Mouse (Mus musculus): ENCODE measurements around the gene Asgr1. TPM values are rescaled to one million over a fixed set of nuclear protein-coding genes. Genes with fewer than 3 reads are reported as not detected.

Gene Asgr1
- polyA plus RNA-seq, 1 experiment from 2014 or later, result 0.75 TPM

MicroRNAs encoded within 50 kb of the gene (microRNA counts, 519-probe panel; counts per million panel counts)
- not detected for microRNA mmu-miR-324-3p
- microRNA mmu-miR-324-5p, result 3,781 counts per million, percentile 40 among the panel's probes with 10 or more counts

Small RNAs within 50 kb of the gene (microRNA-seq; reads per million reads assigned to microRNA genes)
- gene Mir324, result 4,920 reads per million, percentile 89 among the genes with 10 or more reads in this experiment

Other genes with a start within 250 kb of the Asgr1 start
- gene Tmem102, start 248.5 kb upstream of the Asgr1 start, polyA plus RNA-seq (2016; fragmentation: Nextera tagmentation; extraction: Ambion mirVana), result 0.76 and 1.3 TPM in 2 replicates
- gene Gm39566, start 238.8 kb upstream of the Asgr1 start, polyA plus RNA-seq (2016; fragmentation: Nextera tagmentation; extraction: Ambion mirVana), result not detected in 2 replicates
- not detected in 2 replicates for gene Spem2, start 235.6 kb upstream of the Asgr1 start, polyA plus RNA-seq (2016; fragmentation: Nextera tagmentation; extraction: Ambion mirVana)
- 0.24 and 0.26 TPM in 2 replicates for gene Spem1, start 231.9 kb upstream of the Asgr1 start, polyA plus RNA-seq (2016; fragmentation: Nextera tagmentation; extraction: Ambion mirVana)
- 13.3 and 14.0 TPM in 2 replicates for gene Nlgn2, start 216.3 kb upstream of the Asgr1 start, polyA plus RNA-seq (2016; fragmentation: Nextera tagmentation; extraction: Ambion mirVana)
- gene Tmem256, start 215.6 kb upstream of the Asgr1 start, polyA plus RNA-seq (2016; fragmentation: Nextera tagmentation; extraction: Ambion mirVana), result 285 and 294 TPM in 2 replicates
- 55.1 and 56.3 TPM in 2 replicates for gene Plscr3, start 207.7 kb upstream of the Asgr1 start, polyA plus RNA-seq (2016; fragmentation: Nextera tagmentation; extraction: Ambion mirVana)
- 0.14 and 0.60 TPM in 2 replicates for gene Tnk1, start 195.4 kb upstream of the Asgr1 start, polyA plus RNA-seq (2016; fragmentation: Nextera tagmentation; extraction: Ambion mirVana)
- not detected in 2 replicates for gene Tmem95, start 176.1 kb upstream of the Asgr1 start, polyA plus RNA-seq (2016; fragmentation: Nextera tagmentation; extraction: Ambion mirVana)
- 1.7 and 2.5 TPM in 2 replicates for gene Kctd11, start 172.7 kb upstream of the Asgr1 start, polyA plus RNA-seq (2016; fragmentation: Nextera tagmentation; extraction: Ambion mirVana)
- 0.47 and 0.83 TPM in 2 replicates for gene Acap1, start 158.5 kb upstream of the Asgr1 start, polyA plus RNA-seq (2016; fragmentation: Nextera tagmentation; extraction: Ambion mirVana)
- 22.4 TPM in 2 replicates for gene 2810408A11Rik, start 153.1 kb upstream of the Asgr1 start, polyA plus RNA-seq (2016; fragmentation: Nextera tagmentation; extraction: Ambion mirVana)
- gene Neurl4, start 153.0 kb upstream of the Asgr1 start, polyA plus RNA-seq (2016; fragmentation: Nextera tagmentation; extraction: Ambion mirVana), result 18.9 and 19.3 TPM in 2 replicates
- gene Gps2, start 140.2 kb upstream of the Asgr1 start, polyA plus RNA-seq (2016; fragmentation: Nextera tagmentation; extraction: Ambion mirVana), result 95.8 and 99.1 TPM in 2 replicates
- gene Eif5a, start 132.1 kb upstream of the Asgr1 start, polyA plus RNA-seq (2016; fragmentation: Nextera tagmentation; extraction: Ambion mirVana), result 1,678 TPM in 2 replicates
- 7.4 and 8.9 TPM in 2 replicates for gene Ybx2, start 118.3 kb upstream of the Asgr1 start, polyA plus RNA-seq (2016; fragmentation: Nextera tagmentation; extraction: Ambion mirVana)
- gene Slc2a4, start 105.9 kb upstream of the Asgr1 start, polyA plus RNA-seq (2016; fragmentation: Nextera tagmentation; extraction: Ambion mirVana), result 13.3 and 15.3 TPM in 2 replicates
- gene Cldn7, start 89.3 kb upstream of the Asgr1 start, polyA plus RNA-seq (2016; fragmentation: Nextera tagmentation; extraction: Ambion mirVana), result 5.7 and 7.0 TPM in 2 replicates
- gene Ctdnep1, start 72.9 kb upstream of the Asgr1 start, polyA plus RNA-seq (2016; fragmentation: Nextera tagmentation; extraction: Ambion mirVana), result 19.9 and 20.7 TPM in 2 replicates
- 129 and 141 TPM in 2 replicates for gene Elp5, start 71.6 kb upstream of the Asgr1 start, polyA plus RNA-seq (2016; fragmentation: Nextera tagmentation; extraction: Ambion mirVana)
- 527 and 539 TPM in 2 replicates for gene Gabarap, start 62.9 kb upstream of the Asgr1 start, polyA plus RNA-seq (2016; fragmentation: Nextera tagmentation; extraction: Ambion mirVana)
- gene Phf23, start 58.3 kb upstream of the Asgr1 start, polyA plus RNA-seq (2016; fragmentation: Nextera tagmentation; extraction: Ambion mirVana), result 91.3 and 99.1 TPM in 2 replicates
- 45.2 and 46.6 TPM in 2 replicates for gene Dvl2, start 53.5 kb upstream of the Asgr1 start, polyA plus RNA-seq (2016; fragmentation: Nextera tagmentation; extraction: Ambion mirVana)
- 43.5 and 48.4 TPM in 2 replicates for gene Acadvl, start 38.7 kb upstream of the Asgr1 start, polyA plus RNA-seq (2016; fragmentation: Nextera tagmentation; extraction: Ambion mirVana)
- gene Dlg4, start 37.1 kb upstream of the Asgr1 start, polyA plus RNA-seq (2016; fragmentation: Nextera tagmentation; extraction: Ambion mirVana), result 20.3 and 24.9 TPM in 2 replicates
- gene Asgr2, start 38.6 kb downstream of the Asgr1 start, polyA plus RNA-seq (2016; fragmentation: Nextera tagmentation; extraction: Ambion mirVana), result not detected in 2 replicates
- gene Mgl2, start 76.2 kb downstream of the Asgr1 start, polyA plus RNA-seq (2016; fragmentation: Nextera tagmentation; extraction: Ambion mirVana), result not detected in 2 replicates
- gene Clec10a, start 102.1 kb downstream of the Asgr1 start, polyA plus RNA-seq (2016; fragmentation: Nextera tagmentation; extraction: Ambion mirVana), result 0.17 and 0.33 TPM in 2 replicates
- 1.5 and 2.5 TPM in 2 replicates for gene Slc16a11, start 158.7 kb downstream of the Asgr1 start, polyA plus RNA-seq (2016; fragmentation: Nextera tagmentation; extraction: Ambion mirVana)
- 14.3 and 14.4 TPM in 2 replicates for gene Slc16a13, start 167.0 kb downstream of the Asgr1 start, polyA plus RNA-seq (2016; fragmentation: Nextera tagmentation; extraction: Ambion mirVana)
- gene Bcl6b, start 175.7 kb downstream of the Asgr1 start, polyA plus RNA-seq (2016; fragmentation: Nextera tagmentation; extraction: Ambion mirVana), result 5.7 and 5.9 TPM in 2 replicates
- 203 and 215 TPM in 2 replicates for gene 0610010K14Rik, start 183.8 kb downstream of the Asgr1 start, polyA plus RNA-seq (2016; fragmentation: Nextera tagmentation; extraction: Ambion mirVana)
- 9.4 and 11.2 TPM in 2 replicates for gene Gm21988, start 185.7 kb downstream of the Asgr1 start, polyA plus RNA-seq (2016; fragmentation: Nextera tagmentation; extraction: Ambion mirVana)
- 151 and 152 TPM in 2 replicates for gene Rnasek, start 185.8 kb downstream of the Asgr1 start, polyA plus RNA-seq (2016; fragmentation: Nextera tagmentation; extraction: Ambion mirVana)
- gene Alox12, start 201.3 kb downstream of the Asgr1 start, polyA plus RNA-seq (2016; fragmentation: Nextera tagmentation; extraction: Ambion mirVana), result 1.3 and 1.6 TPM in 2 replicates